Mouse (Mus musculus): Measurements from ENCODE around the gene Ube2j1. TPM values are rescaled to one million over a fixed set of nuclear protein-coding genes. Genes with fewer than 3 reads are reported as not detected.

Gene Ube2j1
- polyA plus RNA-seq, 1 experiment, result 19.1 TPM

DNA sequence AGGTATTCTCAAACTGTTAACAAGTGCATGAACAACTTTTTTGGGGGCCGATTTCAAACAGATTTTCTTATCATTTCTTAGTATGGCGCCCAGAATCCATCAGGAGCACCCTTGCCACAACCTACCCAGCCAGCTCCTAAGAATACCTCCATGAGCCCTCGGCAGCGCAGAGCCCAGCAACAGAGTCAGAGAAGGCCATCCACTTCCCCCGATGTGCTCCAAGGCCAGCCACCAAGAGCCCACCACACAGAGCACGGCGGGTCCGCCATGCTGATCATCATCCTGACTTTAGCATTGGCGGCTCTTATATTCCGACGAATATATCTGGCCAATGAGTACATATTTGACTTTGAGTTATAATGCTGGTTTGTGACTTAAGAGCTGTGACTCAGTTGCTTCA, 18.4 kb downstream of the Ube2j1 start:
- no peak overlapping the region for H3K4me3 ChIP-seq (ENCODE audit: insufficient read depth, low read depth, low read length)
- DNase-seq, result no peak
- H3K4me1 ChIP-seq (ENCODE audit: control insufficient read depth, insufficient read depth, low read length), result no peaks in the 10 kb centered on the region
- WGBS, result 95% methylated on average over 11 of the region's 11 CpGs
- H3K27me3 ChIP-seq (replicated peaks; ENCODE audit: control insufficient read depth, insufficient read depth, low read length), result no peaks in the 10 kb centered on the region
- no peak overlapping the region for H3K27ac ChIP-seq (ENCODE audit: insufficient read depth, low read depth, low read length)
- TF ChIP-seq CTCF (conservative IDR thresholded peaks at IDR 0.05; ENCODE audit: insufficient read depth, insufficient read length, low read depth, low read length), result no peak
- TF ChIP-seq POLR2A (IDR thresholded peaks at IDR 0.05; ENCODE audit: low read depth, low read length), result no peak
- peaks cover 4% of the 10 kb centered on the region for H3K36me3 ChIP-seq (ENCODE audit: control insufficient read depth, insufficient read depth, low read length)

DNA sequence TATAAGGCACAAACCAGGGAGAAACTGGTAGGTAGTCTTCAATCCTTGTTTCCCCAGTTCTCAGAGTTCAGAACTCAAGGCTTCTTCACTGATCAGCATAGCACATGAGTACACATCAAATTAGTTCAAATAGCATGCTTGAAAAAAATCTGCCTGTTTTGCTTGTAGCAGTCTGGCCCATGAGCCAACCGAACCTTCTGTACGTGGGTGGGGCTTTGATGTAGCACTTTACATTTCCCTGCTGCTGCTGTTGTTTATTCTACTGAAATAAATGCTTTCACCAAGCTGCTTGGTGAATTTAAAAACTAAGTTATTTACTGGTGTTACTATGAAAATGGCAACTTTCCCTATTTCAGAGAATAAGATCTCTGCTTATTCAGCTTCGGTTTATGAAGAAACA, 20.8 kb downstream of the Ube2j1 start:
- 89% methylated on average over 3 of the region's 3 CpGs for WGBS
- DNase-seq, result no peak
- Histone ChIP-seq H3K27me3 (replicated peaks; ENCODE audit: control insufficient read depth, insufficient read depth, low read length) (no peaks in the 10 kb centered on the region), H3K4me1 (ENCODE audit: control insufficient read depth, insufficient read depth, low read length) (no peaks in the 10 kb centered on the region), H3K4me3 (ENCODE audit: insufficient read depth, low read depth, low read length) (no peak overlapping the region), H3K27ac (ENCODE audit: insufficient read depth, low read depth, low read length) (no peak overlapping the region), H3K36me3 (ENCODE audit: control insufficient read depth, insufficient read depth, low read length) (peaks cover 2% of the 10 kb centered on the region)
- TF ChIP-seq CTCF (conservative IDR thresholded peaks at IDR 0.05; ENCODE audit: insufficient read depth, insufficient read length, low read depth, low read length) (no peak), POLR2A (IDR thresholded peaks at IDR 0.05; ENCODE audit: low read depth, low read length) (no peak)

DNA sequence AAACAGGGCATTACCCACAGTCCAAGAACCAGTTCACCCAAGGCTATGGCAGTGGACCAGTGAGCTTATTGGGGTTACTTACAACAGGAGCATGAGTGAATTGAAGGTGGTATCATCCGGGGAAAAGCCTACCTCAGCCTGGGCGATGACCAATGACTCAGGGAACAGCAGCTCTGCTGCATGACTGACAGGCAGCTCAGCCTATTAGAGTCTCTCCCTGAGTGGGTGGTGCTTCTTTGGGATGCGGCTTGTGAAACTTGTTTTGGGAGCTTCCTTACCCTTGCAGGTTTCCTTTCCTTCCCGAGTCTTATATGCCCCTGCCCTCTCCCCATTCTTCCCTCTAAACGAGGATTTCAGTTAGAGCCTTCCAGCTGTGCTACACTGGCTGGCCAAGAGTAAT, 21.4 kb downstream of the Ube2j1 start:
- H3K4me1 ChIP-seq (ENCODE audit: control insufficient read depth, insufficient read depth, low read length), result no peaks in the 10 kb centered on the region
- 89% methylated on average over 5 of the region's 5 CpGs for WGBS
- TF ChIP-seq POLR2A (IDR thresholded peaks at IDR 0.05; ENCODE audit: low read depth, low read length), result no peak
- no peak for TF ChIP-seq CTCF (conservative IDR thresholded peaks at IDR 0.05; ENCODE audit: insufficient read depth, insufficient read length, low read depth, low read length)
- H3K27ac ChIP-seq (ENCODE audit: insufficient read depth, low read depth, low read length), result no peak overlapping the region
- peaks cover 2% of the 10 kb centered on the region for H3K36me3 ChIP-seq (ENCODE audit: control insufficient read depth, insufficient read depth, low read length)
- DNase-seq, result no peak
- no peaks in the 10 kb centered on the region for H3K27me3 ChIP-seq (replicated peaks; ENCODE audit: control insufficient read depth, insufficient read depth, low read length)
- no peak overlapping the region for H3K4me3 ChIP-seq (ENCODE audit: insufficient read depth, low read depth, low read length)

DNA sequence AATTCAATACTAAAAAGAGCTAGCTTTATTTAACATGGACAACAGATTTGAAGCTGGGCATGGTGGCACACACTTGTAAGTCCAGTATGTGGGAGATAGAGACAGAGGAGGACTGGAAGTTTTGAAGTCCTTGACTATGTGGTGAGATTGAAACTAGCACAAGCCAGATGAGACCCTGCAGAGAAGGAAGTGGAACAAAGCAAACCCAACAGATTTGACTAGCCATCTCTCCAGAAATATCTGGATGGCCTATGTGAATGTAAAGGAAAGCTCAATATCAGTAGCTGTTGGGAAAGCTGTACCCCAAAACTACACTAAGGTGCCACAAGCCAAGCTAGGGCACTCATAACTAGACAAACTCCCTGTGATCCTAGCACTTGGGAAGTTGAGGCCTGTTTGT, 23.2 kb downstream of the Ube2j1 start:
- no peaks in the 10 kb centered on the region for H3K27me3 ChIP-seq (replicated peaks; ENCODE audit: control insufficient read depth, insufficient read depth, low read length)
- no peak for DNase-seq
- no peaks in the 10 kb centered on the region for H3K4me1 ChIP-seq (ENCODE audit: control insufficient read depth, insufficient read depth, low read length)
- TF ChIP-seq CTCF (conservative IDR thresholded peaks at IDR 0.05; ENCODE audit: insufficient read depth, insufficient read length, low read depth, low read length) (no peak), POLR2A (IDR thresholded peaks at IDR 0.05; ENCODE audit: low read depth, low read length) (no peak)
- H3K36me3 ChIP-seq (ENCODE audit: control insufficient read depth, insufficient read depth, low read length), result no peaks in the 10 kb centered on the region; the same call in none of the 2 replicates
- no peak overlapping the region for H3K27ac ChIP-seq (ENCODE audit: insufficient read depth, low read depth, low read length)
- no peak overlapping the region for H3K4me3 ChIP-seq (ENCODE audit: insufficient read depth, low read depth, low read length)

DNA sequence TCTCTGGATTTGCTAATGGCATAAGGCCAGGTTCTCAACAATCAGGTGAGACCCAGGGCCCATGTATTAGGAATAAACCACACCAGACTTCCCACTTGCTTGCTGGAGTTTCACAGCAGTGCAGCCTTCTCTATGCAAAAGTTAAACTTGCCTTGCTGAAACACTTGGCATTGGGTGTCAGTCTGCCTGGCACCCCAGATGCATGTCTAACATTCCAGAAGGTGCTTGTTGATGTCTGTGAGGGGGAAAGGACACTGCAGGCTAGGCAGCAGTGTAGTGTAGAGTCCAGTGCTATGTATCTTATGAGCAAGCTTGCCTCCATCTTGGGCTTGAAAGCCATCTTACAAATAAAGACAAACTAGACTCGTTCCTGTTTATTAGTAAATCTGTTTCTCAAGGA, 25.1 kb downstream of the Ube2j1 start:
- no peak overlapping the region for H3K4me3 ChIP-seq (ENCODE audit: insufficient read depth, low read depth, low read length)
- H3K27me3 ChIP-seq (replicated peaks; ENCODE audit: control insufficient read depth, insufficient read depth, low read length), result no peaks in the 10 kb centered on the region
- no peaks in the 10 kb centered on the region; the same call in none of the 2 replicates for H3K36me3 ChIP-seq (ENCODE audit: control insufficient read depth, insufficient read depth, low read length)
- DNase-seq, result no peak
- 92% methylated on average over 1 of the region's 1 CpGs for WGBS
- TF ChIP-seq CTCF (conservative IDR thresholded peaks at IDR 0.05; ENCODE audit: insufficient read depth, insufficient read length, low read depth, low read length) (no peak), POLR2A (IDR thresholded peaks at IDR 0.05; ENCODE audit: low read depth, low read length) (no peak)
- H3K4me1 ChIP-seq (ENCODE audit: control insufficient read depth, insufficient read depth, low read length), result no peaks in the 10 kb centered on the region
- H3K27ac ChIP-seq (ENCODE audit: insufficient read depth, low read depth, low read length), result no peak overlapping the region

DNA sequence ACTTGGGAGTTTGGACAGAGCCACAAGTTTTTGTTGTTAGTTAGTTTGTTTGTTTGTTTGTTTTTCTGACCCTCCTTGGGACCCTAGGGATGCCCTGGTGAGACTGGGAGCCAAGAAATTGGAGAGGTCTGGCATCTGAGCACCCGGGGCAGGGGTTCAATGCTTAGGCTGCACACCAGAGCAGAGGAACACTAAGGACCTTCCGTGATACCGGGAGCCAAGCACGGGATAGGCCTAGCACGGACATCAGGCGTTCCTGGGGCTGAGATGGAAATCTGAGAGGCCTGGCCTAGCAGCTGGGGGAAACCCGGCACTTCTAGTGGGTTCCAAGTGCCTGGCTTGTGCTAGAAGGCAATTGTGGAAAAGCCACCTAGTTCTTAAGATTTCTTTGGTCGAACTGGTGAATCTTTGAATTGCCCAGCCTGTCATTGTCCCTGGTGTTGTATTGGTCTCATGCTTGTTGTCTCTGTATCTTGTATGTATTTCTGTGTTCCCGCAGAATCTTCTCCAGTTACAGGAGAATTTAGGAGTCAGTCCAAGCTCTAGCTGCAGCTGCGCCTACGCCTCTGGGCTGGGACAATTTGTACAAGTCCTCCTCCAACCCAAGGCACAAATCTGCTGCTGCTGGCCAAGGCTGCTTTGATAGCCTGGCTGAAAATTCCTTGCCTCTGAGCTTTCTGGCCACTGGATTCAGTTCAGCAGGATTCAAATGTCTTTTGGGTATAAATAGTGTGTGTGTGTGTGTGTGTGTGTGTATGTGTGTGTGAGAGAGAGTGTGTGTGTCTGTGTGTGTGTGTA, 26.9 kb downstream of the Ube2j1 start:
- peaks cover 5% of the 10 kb centered on the region; the same call in 1 of the 2 replicates for H3K4me1 ChIP-seq (ENCODE audit: control insufficient read depth, insufficient read depth, low read length)
- no peaks in the 10 kb centered on the region for H3K27me3 ChIP-seq (replicated peaks; ENCODE audit: control insufficient read depth, insufficient read depth, low read length)
- H3K4me3 ChIP-seq (ENCODE audit: insufficient read depth, low read depth, low read length), result no peak overlapping the region
- TF ChIP-seq POLR2A (IDR thresholded peaks at IDR 0.05; ENCODE audit: low read depth, low read length) (no peak), CTCF (conservative IDR thresholded peaks at IDR 0.05; ENCODE audit: insufficient read depth, insufficient read length, low read depth, low read length) (no peak)
- peak; percentile 15 for DNase-seq
- no peaks in the 10 kb centered on the region; the same call in none of the 2 replicates for H3K36me3 ChIP-seq (ENCODE audit: control insufficient read depth, insufficient read depth, low read length)
- H3K27ac ChIP-seq (ENCODE audit: insufficient read depth, low read depth, low read length), result peak overlapping the region; percentile 19; the same call in 1 of the 2 replicates
- 58% methylated on average over 11 of the region's 11 CpGs for WGBS

DNA sequence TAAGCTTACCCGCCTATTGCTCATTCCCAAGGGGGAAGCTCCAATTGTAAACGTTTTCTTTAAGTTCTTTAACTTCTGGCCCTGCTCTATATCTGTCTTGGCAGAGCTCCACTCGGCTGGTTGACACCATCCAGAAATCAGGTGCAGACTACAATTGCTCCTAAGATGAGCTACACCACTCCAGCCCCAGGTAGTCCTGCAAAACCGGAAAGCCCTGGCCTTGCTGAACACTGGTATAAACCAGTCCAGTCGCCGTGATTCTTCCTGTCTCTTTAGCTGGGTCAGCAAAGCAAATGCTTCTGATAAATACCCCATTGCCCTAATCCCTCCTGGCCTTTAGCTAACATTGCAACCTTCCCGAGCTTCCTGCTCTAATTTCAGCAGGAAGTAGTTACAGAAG, 29.9 kb downstream of the Ube2j1 start:
- Histone ChIP-seq H3K27ac (ENCODE audit: insufficient read depth, low read depth, low read length) (no peak overlapping the region), H3K4me1 (ENCODE audit: control insufficient read depth, insufficient read depth, low read length) (peaks cover 5% of the 10 kb centered on the region; the same call in 1 of the 2 replicates), H3K27me3 (replicated peaks; ENCODE audit: control insufficient read depth, insufficient read depth, low read length) (no peaks in the 10 kb centered on the region), H3K36me3 (ENCODE audit: control insufficient read depth, insufficient read depth, low read length) (no peaks in the 10 kb centered on the region), H3K4me3 (ENCODE audit: insufficient read depth, low read depth, low read length) (no peak overlapping the region)
- no peak for TF ChIP-seq POLR2A (IDR thresholded peaks at IDR 0.05; ENCODE audit: low read depth, low read length)
- TF ChIP-seq CTCF (conservative IDR thresholded peaks at IDR 0.05; ENCODE audit: insufficient read depth, insufficient read length, low read depth, low read length), result no peak
- WGBS, result 55% methylated on average over 7 of the region's 7 CpGs
- DNase-seq, result no peak
